Mouse (Mus musculus) erythroblast, embryonic 14.5 days (primary cell): ENCODE data around the gene Npas2.

ENCODE experiments used
- GATA1 ChIP-seq: IDR thresholded peaks from 2 replicates; pipeline ENCODE4 v1.6.1; 2012; ENCODE audit warnings: low read length, inconsistent platforms, mixed read lengths
- TAL1 ChIP-seq: IDR thresholded peaks from 3 replicates; pipeline ENCODE4 v1.6.1; 2012; ENCODE audit warnings: low read length, inconsistent platforms, mixed read lengths

- no peak for TF ChIP-seq TAL1
- TF ChIP-seq GATA1: no peak
These were observed 19.5 kb downstream of the Npas2 start for GRCm38 (mm10) chr1:39212982-39213381.
